Comparison of ENCODE assay signal across 25 mouse cellular contexts in genomic region chr12:56261471-56261870, GRCm38 (mm10).
"Had no signal": no experiment of that assay in that cellular context is flagged by ENCODE, and none has a peak within 500 bp of the region (broad histone marks: within the 10 kb centered on the region; RNA-seq: fewer than 3 reads in every experiment).

No protein-coding gene starts in this region.

- H3K4me2 ChIP-seq: heart, embryonic 11.5 days; heart, embryonic 13.5 days; heart, embryonic 15.5 days; hindbrain, embryonic 13.5 days; hindbrain, embryonic 15.5 days; kidney, embryonic 15.5 days; limb, embryonic 12.5 days; liver, embryonic 12.5 days had no signal

- H3K4me1 ChIP-seq: heart, embryonic 13.5 days; heart, embryonic 15.5 days; kidney, embryonic 15.5 days; limb, embryonic 10.5 days; limb, embryonic 12.5 days; liver, embryonic 12.5 days had no signal

- H3K36me3 ChIP-seq: heart, embryonic 13.5 days; heart, embryonic 15.5 days; hindbrain, embryonic 13.5 days; hindbrain, embryonic 15.5 days; kidney, embryonic 15.5 days; limb, embryonic 10.5 days; limb, embryonic 12.5 days; liver, embryonic 12.5 days had no signal

- DNase-seq: gastrocnemius, postnatal 14 days; gastrocnemius, postnatal 36 days; heart, adult 2 months; heart, postnatal 14 days; heart, postnatal 36 days; kidney, adult 11 months; kidney, adult 2 months; kidney, adult 9 months; kidney, postnatal 14 days; kidney, postnatal 36 days; layer of hippocampus, adult 9-11 months; liver had no signal

- H3K4me3 ChIP-seq: heart, adult 2 months; heart, embryonic 13.5 days; heart, embryonic 15.5 days; hindbrain, embryonic 13.5 days; hindbrain, embryonic 15.5 days; kidney, embryonic 15.5 days; left cerebral cortex, adult 2 months; limb, embryonic 10.5 days; limb, embryonic 12.5 days; liver, embryonic 12.5 days had no signal

- H3K27me3 ChIP-seq: heart, embryonic 13.5 days; heart, embryonic 15.5 days; hindbrain, embryonic 13.5 days; hindbrain, embryonic 15.5 days; kidney, embryonic 15.5 days; limb, embryonic 12.5 days; liver, embryonic 12.5 days had no signal

- ATAC-seq: hindbrain, postnatal 0 days; intestine, embryonic 16.5 days; liver, embryonic 12.5 days had no signal

- H3K9me3 ChIP-seq: heart, embryonic 13.5 days; heart, embryonic 15.5 days; hindbrain, embryonic 13.5 days; hindbrain, embryonic 15.5 days; kidney, embryonic 15.5 days; limb, embryonic 10.5 days; limb, embryonic 12.5 days; liver, embryonic 12.5 days had no signal

- H3K9ac ChIP-seq: heart, embryonic 13.5 days; heart, embryonic 15.5 days; hindbrain, embryonic 13.5 days; hindbrain, embryonic 15.5 days; kidney, embryonic 15.5 days; limb, embryonic 12.5 days; liver, embryonic 12.5 days had no signal

- H3K27ac ChIP-seq: heart, adult 2 months; heart, embryonic 13.5 days; heart, embryonic 15.5 days; hindbrain, embryonic 13.5 days; hindbrain, embryonic 15.5 days; hindbrain, postnatal 0 days; kidney, embryonic 15.5 days; kidney, postnatal 0 days; left cerebral cortex, adult 2 months; limb, embryonic 10.5 days; limb, embryonic 12.5 days; liver, embryonic 12.5 days had no signal
